Mouse (Mus musculus): ENCODE measurements around the gene Sdk1.

DNA sequence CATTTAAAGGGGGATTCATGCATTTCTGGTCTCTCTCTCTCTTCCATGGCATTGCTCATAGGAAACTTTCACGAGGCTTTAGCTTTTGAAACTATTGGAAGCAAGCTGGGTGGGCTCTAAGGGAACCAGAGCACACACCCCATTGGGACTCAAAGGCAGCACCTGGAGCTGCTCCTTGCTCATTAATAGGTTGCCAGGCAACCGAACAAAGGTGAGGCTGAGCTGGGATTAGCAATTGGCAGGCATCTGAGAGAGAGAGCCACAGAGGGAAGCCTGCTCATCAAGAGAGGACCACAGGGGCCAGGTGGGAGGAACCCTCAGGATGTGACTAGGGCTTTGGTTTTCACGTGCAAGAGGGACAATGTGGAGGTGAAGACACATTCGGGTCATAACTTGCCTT is 7.0 kb upstream of the Sdk1 start:
- no peak for TF ChIP-seq POLR2A (IDR thresholded peaks at IDR 0.05; ENCODE audit: insufficient read depth, low read length)
- TF ChIP-seq CTCF (IDR thresholded peaks at IDR 0.05; ENCODE audit: low read depth, low read length), result no peak
- TF ChIP-seq EP300 (IDR thresholded peaks at IDR 0.05; ENCODE audit: insufficient read depth, low read depth, low read length), result no peak
